Mouse (Mus musculus): ENCODE data around the gene Ccl6.
"Not testable (repeated sequence)": the region's sequence is repeated elsewhere in the genome, so short reads cannot be mapped to it uniquely, and the experiment has no call there.

The Ccl6 gene

DNA sequence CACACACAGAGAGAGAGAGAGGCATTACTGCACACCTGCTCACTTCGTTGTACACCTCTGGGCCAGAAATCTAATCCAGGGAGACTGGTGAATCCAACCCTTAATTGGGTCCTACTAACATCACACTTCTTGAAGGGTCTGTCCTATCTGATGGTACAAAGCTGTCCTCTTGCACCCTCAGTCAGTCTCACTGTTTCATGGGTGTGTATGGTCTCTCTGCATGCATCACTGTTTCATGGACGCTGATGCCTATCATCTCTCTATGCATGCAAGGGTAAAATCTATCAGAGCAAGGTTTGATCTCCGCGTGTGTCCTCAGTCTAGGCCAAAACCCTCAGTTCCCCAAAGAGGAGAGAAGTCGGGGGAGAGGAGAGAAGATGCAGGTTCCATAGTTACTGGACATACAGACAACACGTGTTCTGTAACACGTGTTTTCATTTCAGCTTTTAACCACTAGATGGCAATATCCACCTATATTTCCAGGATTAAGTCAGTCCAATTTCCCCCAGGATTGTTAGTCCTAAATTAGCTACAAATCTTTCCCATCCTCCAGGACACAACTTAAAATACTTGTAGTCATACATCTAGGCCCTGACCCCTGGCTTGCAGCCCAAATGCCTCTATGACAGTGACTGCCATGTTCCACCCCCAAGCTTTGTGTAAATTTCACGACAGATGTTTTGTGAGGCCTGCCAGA is 36.7 kb downstream of the Ccl6 start:
- DNase-seq, result no peak

DNA sequence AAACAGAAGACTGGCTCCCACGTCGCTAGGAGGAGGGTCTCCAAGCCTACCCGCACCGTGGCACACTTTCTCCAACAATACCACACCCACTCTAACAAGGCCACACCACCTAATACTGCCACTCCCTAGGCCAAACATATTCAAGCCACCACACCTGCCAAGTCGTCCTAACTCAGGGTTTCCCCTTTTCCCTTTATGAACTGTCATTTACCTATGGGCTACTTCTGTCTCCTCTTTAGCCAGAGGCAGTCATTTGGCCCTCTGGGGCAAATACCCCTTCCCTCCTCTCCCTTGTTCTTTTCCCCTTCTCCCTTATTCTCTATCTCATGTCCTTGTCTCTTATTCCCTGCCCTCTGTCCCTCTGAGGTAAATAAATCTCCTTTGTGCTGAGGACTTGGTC is 41.2 kb downstream of the Ccl6 start:
- no peak for DNase-seq

DNA sequence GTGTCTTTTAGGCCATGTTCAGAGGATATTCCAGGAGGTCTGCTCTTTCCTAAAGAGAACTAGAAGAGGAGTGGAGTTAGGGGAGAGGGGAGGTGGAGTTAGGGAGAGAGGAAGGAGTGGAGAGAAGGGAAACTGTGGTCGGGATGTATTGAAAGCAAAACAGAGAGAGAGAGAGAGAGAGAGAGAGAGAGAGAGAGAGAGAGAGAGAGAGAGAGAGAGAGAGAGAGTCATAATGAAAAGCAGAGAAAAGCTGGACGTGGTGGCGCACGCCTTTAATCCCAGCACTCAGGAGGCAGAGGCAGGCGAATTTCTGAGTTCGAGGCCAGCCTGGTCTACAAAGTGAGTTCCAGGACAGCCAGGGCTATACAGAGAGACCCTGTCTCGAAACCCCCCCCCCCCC is 41.9 kb downstream of the Ccl6 start:
- DNase-seq, result not testable (repeated sequence)

DNA sequence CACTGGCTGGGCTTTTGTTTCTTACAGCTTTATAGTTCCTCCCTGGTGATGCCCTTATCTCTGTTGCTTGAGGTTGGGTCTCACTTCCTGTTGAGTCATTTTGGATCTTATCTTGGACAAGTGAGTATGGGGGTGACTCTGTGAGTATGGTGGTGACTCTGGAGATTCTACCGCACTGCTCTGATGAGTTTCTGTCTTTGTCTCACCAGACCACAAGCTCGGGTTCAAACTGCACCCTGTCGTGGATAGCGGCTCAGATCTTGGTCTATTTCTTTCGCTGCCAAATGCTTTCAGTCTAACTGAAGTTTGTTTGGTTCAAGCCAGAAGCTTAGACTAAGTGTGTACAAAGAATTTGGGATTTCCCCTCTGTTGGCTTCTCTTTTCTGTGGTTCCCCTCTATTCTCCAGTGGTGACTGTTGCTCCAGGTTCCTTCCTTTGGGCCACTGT is 42.7 kb downstream of the Ccl6 start:
- no peak for DNase-seq

DNA sequence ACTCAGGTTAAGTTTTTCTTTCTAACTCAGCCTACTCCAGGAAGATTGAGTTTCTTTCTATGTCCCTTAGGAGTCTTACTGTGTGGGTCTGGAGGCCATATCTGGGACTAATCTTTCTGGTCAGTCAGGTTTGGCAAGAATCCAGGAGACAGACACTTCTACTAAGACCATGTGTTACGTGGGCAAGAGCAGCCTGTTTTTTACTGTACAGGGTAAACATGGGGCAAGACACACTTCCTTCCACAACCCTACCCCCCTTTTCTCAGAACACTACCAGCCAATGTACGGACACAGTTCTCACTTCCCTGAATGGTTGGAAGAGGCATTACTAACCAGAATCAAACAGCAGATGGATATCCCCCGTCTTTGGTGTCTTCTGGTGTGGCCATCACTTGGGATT is 48.7 kb downstream of the Ccl6 start:
- no peak for DNase-seq

DNA sequence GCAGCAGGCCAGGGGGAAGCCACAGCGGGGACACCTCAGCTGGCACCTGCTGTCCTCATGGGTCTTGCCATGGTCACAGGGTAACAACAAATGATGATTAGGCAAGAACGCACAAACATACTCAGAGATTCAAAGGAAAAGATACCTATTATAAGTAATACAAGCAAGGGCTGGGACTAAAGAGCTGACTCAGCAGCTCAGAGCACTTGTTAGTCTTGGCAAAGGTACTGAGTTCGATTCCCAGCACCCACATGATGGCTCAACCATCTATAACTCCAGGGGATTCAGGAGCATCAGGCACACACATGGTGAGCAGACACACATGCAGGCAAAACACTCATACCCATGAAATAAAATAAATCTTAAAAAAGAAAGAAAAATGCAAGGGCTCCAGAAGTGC is 51.5 kb downstream of the Ccl6 start:
- no peak for DNase-seq

DNA sequence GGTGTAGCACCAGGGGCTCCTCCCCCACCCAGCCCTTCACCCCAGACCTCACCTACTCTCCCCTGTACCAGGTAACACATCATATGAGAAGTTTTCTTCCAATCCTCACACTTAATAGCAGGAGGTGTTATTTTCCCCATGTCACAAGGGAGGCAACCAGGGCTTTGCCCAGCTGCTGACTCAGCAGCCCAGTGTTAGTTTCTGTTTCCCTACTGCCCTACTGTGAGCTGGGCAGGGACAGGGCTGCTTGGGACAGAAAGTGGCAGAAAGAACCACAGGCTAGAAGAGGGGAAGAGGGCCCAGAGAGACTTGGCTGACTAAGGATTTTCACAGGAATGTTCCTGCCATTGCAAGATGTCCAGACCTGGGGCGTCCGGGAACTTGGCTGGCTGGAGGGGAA is 52.0 kb downstream of the Ccl6 start:
- no peak for DNase-seq

DNA sequence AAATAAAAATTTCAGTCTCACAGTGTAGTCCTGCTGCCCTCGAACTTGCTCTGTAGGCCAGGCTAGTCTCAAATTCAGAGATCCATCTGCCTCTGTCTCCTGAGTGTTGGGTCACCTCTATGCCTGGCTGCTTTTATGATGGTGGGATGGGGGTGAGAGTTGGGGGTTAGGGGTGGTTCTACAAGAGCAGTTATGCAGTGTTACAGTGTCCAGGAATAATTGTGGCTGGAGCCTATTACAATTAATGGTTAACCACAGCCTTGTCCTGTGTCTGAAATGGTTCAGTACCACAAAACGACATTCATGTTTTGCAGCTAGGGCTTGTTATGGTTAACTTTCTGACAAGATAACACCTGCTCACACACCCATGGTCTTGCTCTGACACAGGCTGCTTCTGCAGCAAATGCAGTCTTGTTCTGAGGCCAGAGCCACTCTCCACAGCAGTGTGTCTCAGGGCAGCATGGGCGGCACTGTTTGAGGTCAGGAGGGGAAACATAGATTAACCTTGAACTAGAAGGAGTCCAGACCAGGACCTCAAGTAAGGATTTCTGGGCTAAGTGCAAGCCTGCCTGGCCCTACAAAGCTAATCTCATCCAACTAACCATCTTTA is 54.1 kb downstream of the Ccl6 start:
- no peak for DNase-seq
